Mouse (Mus musculus): ENCODE measurements at regions not wholly inside any gene's neighbourhood (a gene's known extent, or its start where the extent isn't known, plus 50 kb on each side); places are given as distances from the start of the nearest gene placed in this dataset.

DNA sequence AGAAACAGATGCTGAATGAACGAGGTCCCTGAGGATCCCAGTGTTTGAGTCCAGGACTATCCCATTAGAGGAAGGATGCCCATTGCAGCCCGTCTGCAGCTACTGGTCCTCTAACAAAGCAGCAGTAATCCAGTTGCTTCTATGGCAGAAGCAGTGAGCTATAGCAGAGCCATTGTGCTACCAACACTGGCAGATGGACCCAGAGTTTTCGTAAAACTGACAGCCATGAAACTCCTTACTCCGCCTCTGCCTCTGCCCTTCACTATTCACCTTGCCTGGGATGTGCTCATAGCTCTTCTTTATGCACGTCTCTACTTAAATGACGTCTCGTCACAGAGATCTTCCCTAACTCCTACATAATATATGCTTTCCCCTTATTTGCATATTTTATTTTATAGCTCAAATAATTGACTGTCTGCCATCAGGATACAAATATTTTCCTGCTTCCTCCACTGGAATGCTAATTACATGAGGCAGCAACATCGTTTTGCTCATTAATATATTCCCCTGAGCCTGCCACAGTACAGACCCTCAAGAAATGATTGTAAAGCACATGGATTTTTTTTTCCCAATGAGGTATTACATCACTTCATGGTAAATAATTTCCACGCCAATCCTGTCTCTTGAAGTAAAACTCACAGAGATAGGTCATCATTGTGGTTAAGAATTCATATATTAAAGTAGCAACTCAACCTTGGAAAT is 368.9 kb downstream of the Ipo11 start:
- no peak for ATAC-seq (replicated peaks; ENCODE audit: insufficient number of reproducible peaks, low FRiP score, low TSS enrichment, poor library complexity, severe bottlenecking)

DNA sequence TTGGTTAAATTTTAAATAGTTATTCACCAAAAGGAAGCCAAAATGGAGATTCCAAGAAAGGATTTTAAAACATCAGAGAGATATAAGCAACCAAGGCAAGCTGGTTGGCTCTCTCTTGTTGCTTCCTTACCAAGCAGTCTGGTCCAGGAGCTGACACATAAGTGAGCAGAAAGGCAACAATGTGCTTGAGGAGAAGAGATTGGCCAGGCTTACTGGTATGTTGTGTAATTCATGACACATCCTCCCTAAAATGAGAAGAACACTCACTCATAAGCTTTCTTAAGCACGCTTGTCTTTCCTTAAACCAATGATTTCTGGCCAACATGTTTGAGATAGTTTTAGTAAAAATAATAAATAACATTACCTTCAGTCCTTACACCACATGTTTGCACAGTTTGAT is 374.2 kb downstream of the Ipo11 start:
- no peak for ATAC-seq (replicated peaks; ENCODE audit: insufficient number of reproducible peaks, low FRiP score, low TSS enrichment, poor library complexity, severe bottlenecking)

DNA sequence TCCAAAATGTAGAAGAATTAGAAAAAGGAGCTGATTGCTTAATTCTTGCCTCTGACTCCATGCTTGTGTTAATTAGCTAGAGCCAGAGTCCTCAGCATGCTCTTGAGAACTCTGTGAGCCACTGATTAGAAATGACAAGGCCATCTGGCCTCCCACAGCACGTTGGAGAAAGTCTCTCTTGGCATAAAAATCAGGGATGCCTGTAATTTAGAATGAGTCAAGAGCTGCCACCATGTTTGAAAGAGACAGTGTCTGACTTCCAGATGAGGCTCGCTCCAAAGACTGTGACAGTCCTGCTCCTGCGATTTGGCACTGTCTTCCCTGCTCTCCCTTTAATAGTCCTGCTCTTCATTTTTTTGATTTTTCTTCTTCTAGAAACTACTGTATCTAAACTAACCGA is 374.6 kb downstream of the Ipo11 start:
- ATAC-seq (replicated peaks; ENCODE audit: insufficient number of reproducible peaks, low FRiP score, low TSS enrichment, poor library complexity, severe bottlenecking) = no peak

DNA sequence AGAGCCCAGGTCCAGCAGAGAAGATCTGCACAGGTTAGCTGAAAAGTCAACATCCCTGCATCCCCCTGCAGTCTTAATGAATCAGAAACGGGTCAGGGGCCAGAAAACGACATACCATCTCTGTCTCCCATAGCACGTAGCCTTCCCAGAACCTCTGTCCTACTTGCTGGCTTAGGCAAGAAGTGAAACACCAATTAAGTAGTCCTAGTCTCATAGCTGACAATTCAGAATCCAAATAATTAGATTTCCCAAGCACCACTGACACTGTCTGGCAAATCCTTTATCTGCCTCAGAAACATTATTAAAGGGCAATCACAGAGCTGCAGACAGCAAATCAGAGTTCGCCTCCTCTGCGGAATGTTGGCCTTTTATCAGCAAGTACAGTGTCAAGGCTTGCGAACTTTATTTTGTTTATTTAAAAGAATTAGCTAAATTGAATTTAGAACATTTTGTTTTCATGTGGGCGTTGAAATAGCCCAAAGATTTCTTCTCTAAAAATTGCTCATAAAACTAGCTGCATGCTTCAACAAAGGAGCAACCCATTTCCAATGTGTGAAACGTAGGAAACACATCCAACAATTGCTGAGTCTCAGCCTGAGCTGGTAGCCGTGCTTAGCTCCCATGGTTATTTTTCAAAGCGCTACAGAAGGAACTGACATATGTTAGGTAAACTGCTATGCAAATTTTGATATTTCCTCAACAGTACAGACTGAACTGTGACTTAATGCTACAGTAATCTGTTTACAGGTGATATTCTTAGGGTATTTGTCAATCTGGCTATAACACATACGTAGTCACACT is 411.2 kb downstream of the Ipo11 start:
- no peak for ATAC-seq (replicated peaks; ENCODE audit: insufficient number of reproducible peaks, low FRiP score, low TSS enrichment, poor library complexity, severe bottlenecking)

DNA sequence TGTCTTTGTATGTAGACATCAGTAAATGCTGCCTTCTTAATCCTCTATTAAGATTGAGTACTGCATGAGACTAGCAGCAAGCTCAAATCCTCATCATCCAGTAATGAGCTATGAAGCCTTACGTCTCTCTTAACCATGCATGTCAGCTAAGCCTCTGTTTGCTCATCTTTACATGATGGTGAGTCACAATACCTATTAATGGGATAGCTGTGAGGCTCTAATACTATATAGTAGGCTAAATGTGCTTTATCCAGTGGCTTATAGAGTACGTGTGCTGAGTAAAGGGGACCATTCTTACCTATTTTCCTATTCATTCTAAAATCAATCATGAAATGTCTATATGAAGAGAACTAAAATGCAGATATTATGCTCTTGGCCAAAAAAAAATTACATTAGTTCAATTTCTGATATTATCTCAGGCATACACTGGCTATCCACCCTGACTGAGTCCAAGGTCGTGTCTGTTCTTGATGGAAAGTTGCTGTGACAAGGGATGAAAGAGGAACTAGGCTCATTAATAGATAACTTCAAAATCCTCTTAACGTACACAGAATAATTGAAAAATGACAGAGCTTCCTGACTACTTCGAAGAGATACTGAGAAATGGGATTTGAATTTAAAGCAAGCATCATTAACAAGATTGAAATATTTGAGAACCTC is 422.1 kb downstream of the Ipo11 start:
- ATAC-seq (replicated peaks; ENCODE audit: insufficient number of reproducible peaks, low FRiP score, low TSS enrichment, poor library complexity, severe bottlenecking) = no peak

DNA sequence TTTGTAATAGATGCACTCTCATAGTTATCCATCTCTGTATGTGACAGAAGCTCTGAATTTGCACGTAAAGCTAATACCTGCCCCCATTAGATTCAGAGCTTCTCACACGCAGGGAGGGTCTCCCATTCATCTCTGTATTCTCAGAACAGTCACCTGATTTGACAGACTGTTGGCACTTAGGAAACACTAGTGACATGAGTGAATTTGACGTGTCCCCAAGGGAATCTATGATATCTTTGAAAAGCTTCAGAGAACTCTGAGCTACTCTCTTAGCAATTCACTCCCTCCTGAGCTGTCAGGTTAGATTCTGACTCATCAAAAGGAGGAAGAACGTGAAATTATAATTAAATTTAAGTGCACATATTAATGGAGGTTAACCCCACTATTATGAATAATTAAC is 423.1 kb downstream of the Ipo11 start:
- no peak for ATAC-seq (replicated peaks; ENCODE audit: insufficient number of reproducible peaks, low FRiP score, low TSS enrichment, poor library complexity, severe bottlenecking)

DNA sequence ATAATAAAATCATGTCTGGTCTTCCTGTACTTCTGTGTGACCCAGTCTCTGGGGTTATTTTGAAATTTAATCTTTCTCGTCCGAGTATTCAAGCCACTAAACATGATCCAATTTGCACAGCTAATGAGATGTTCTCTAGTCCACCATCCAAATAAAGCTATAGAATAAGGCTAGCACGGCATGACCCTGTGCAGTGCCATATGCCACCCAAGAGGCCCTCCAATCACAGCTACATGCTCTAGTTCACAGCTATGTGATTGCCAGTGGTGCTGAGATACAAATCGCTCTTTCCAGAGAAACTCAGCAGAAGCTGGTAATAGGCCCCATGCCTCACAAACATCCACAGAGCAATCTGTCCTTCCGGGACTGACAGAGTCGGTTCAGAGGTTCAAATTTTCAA is 426.3 kb downstream of the Ipo11 start:
- no peak for ATAC-seq (replicated peaks; ENCODE audit: insufficient number of reproducible peaks, low FRiP score, low TSS enrichment, poor library complexity, severe bottlenecking)

DNA sequence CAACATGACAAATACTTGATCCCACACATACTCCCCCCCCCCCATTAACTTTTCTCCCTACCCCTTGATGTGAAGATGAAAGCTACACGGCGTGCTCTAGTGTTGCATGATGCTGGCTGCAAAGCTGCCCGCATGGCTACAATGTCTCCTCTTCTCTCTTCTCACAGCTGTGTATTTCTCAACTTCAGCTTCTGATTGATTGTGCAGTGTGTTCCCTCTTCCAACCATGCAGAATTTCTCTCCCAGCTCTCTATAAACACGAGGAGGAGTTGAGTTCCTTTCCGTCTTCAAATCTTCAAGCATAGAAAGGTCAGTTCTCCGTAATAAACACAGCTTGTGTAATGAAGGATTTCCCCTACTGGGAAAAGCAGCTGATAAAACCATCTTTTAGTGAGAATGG is 435.5 kb downstream of the Ipo11 start:
- ATAC-seq (replicated peaks; ENCODE audit: insufficient number of reproducible peaks, low FRiP score, low TSS enrichment, poor library complexity, severe bottlenecking) = no peak

DNA sequence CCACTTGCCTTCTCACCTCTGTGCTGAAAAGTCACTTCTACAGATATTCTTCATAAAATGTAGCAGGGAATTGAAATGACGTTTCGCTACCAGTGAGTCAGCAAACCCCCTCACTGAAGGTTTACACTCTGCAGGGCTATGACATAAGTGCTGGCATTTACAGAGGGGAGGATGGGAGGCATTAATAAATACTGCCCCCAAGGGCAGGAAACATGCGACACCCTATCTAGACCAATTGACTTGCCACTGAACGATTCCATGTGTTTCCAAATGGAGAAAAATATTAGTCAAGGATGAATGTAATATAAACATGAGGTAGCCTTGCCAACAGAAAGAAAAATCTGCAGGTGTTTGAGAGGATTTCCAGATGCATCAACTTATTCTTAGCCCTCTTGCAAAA is 465.5 kb downstream of the Ipo11 start:
- ATAC-seq (replicated peaks; ENCODE audit: insufficient number of reproducible peaks, low FRiP score, low TSS enrichment, poor library complexity, severe bottlenecking) = no peak

DNA sequence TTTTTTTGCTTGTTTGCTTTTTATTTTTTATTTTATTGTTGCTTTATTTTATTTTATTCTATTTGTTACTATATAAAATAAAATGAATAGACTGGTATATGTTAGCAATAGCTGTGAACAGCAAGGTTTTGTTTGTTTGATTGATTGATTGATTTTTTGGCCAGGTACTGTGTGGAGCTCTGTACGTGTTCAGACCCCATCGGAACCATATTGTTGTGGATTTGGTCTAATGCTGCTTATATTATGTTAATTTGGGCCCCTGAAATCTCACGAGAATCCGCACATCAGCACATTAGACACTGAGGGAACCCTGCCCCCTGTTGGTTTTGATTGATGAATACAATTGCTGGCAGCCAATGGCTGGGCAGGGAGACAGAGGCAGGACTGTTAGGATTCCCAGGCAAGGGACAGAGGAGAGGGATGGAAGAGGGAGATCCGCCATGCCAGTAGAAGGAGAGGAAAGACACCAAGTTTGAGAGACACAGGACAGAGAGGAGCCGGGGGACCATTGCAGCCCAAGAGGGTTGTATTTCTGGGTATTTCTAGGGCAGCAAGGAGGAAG is 482.3 kb downstream of the Ipo11 start:
- no peak for ATAC-seq (replicated peaks; ENCODE audit: insufficient number of reproducible peaks, low FRiP score, low TSS enrichment, poor library complexity, severe bottlenecking)

DNA sequence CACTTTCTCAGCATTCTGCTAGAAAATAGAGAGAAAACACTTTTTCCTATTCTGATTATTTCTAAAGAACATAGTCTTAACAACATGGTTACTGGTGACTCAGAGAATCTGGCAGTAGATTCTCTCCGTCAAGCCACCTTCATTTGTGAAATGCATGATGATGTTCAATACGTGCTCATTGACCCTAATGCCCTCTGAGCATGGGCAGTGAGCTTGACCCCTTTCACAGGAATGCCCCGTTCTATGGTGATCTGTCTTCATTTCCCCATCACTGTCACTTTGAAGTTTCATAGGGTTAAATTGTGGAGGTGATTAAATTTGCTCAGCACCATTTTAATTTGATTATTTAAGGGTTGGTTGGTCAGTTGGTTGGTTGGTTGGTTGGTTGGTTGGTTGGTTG is 504.6 kb downstream of the Ipo11 start:
- no peak for ATAC-seq (replicated peaks; ENCODE audit: insufficient number of reproducible peaks, low FRiP score, low TSS enrichment, poor library complexity, severe bottlenecking)

DNA sequence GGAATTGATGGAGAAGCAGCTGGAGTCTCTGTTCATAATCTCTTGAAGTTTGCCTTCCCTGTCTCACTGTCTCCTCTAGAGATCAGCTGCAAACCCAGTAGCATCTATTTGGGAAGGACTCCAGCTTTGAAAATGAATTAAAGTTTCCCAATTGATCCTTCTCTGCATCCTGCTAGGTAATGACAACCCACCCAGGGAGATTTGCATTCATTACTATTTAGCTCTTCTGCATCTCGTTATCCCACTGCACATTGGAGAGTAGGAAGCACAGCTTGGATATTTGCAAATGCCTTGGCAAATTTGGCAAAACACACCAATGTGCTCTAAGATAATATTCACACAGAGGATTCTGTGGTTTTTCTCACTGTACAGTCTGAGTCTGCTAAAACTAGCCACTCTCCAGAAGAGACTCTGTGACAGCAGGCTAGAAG is 530.1 kb downstream of the Ipo11 start:
- ATAC-seq (replicated peaks; ENCODE audit: insufficient number of reproducible peaks, low FRiP score, low TSS enrichment, poor library complexity, severe bottlenecking) = no peak

DNA sequence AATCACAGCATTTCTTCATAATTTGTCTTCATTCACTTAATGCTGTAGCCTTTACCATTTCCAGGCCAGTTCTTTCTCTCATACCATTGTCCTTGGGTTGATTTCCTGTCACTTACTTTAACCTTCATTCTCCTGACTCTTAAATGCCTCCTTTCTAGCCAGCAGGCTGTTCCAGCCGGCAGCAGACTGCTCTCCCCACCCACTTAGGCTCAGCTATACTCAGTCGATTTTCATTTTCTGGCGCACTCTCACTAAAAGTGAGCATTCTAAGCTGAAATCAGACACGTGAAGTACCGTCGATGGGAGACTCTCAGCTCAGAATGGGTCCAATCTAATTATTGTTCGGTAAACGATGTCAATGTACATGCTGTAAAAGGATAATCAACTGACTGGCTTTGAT is 544.1 kb downstream of the Ipo11 start:
- ATAC-seq (replicated peaks; ENCODE audit: insufficient number of reproducible peaks, low FRiP score, low TSS enrichment, poor library complexity, severe bottlenecking) = no peak

DNA sequence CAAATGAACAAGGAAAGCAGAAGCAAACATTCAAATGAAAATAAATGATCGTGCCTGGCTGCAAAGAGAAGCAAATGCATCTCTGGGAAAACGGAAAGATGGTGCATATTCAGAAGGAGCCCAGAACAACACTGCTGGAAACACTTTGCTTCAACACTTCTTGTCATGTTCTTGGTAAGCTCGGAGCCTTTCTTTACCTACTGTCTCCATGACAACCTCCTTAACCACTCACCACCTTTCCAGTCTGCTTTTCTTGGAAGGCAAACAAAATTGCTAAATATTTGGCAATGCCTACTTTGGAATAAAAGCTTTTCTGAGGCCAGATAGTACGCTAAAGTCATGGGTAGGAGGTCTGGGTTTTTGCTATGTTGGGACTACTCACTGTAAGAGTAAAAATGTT is 548.1 kb downstream of the Ipo11 start:
- no peak for ATAC-seq (replicated peaks; ENCODE audit: insufficient number of reproducible peaks, low FRiP score, low TSS enrichment, poor library complexity, severe bottlenecking)

DNA sequence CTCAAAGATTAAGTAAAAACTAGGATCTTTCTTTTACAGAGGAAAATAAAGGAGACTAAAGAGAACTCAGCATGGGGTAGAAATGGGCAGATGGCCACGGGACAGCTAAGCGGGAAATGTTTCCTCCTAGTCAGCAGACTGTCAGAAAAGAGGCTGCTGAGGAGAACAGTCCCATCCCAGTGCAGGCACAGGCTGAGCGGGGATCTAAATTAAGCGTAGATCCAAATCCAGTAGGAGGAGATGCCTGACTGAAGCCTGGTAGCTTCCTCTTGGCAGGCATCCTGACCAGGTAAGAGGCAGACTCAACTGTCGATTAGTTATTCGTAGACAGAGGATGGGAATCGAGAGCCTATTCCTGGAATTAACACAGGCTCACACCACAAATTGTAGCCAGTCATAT is 569.2 kb downstream of the Ipo11 start:
- ATAC-seq (replicated peaks; ENCODE audit: insufficient number of reproducible peaks, low FRiP score, low TSS enrichment, poor library complexity, severe bottlenecking) = no peak

DNA sequence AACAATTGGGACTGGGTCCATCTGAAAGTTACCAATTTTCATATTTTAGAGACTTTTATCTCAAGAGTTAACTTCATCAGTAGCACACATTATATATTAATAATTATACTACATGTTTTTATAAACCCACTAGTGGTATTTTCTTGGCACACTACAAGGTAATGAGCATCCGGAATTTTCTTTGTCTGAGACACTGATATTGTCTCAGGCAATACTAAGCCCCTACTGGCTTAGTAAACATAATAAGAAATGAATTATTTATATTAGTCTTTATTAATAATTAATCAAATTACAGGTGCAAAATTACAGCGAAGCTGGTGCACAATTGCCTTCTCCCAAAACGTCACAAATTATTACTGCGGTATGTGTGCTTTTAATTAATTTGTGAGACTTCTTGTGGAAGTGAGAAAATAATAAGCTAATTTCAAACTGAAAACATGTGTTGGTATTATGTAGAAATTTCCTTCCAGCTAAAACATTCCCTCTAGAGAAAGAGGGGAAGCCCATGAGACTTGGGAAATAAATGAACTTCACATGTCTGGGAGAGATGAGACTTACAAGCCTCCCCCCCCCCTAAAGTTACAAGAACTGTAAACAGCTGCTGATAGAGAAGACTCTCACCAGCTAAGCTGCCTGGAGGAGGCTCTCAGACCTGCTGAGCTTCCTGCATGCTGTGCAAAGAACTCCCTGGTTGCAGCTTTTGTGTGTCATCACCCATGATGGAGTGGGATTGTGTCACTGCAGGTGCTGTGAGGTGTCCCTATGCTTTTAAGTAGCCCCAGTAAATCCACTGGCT is 583.9 kb downstream of the Ipo11 start:
- no peak for ATAC-seq (replicated peaks; ENCODE audit: insufficient number of reproducible peaks, low FRiP score, low TSS enrichment, poor library complexity, severe bottlenecking)

DNA sequence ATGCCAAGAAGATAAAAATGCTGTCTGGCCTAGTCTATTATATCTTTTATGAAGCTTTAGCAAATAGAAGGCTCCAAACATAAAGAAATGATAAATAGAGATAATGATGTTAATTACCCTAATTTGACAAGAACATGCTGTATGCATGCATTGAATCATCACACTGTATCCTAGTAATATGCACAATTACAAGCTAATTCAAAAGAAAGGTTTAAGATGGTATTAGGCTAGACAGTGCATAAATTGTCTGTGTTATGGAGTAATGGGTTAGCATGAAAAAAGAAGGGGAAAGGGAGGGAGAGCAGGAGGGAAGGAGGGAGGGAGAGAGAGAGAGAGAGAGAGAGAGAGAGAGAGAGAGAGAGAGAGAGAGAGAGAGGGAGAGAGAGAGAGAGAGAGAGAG is 604.7 kb downstream of the Ipo11 start:
- no peak for ATAC-seq (replicated peaks; ENCODE audit: insufficient number of reproducible peaks, low FRiP score, low TSS enrichment, poor library complexity, severe bottlenecking)

DNA sequence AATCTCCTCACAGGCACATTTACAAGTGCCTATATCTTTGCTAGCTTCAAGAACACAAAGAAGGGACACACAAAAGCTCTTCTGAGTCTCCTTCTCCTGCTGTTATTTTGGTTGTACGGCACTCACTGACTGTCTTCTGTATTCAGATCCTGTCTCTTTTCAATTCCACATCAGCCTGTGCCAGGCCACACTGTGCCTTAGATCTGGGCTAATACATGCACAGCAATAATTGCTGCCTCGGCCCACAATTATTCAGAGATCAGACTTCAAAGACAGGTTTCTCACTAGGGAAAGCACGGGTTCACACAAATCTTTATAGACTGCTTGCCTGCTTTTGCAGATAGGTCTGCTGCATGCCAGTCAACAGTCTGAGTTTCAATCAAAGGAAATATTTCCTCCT is 617.8 kb downstream of the Ipo11 start:
- no peak for ATAC-seq (replicated peaks; ENCODE audit: insufficient number of reproducible peaks, low FRiP score, low TSS enrichment, poor library complexity, severe bottlenecking)

DNA sequence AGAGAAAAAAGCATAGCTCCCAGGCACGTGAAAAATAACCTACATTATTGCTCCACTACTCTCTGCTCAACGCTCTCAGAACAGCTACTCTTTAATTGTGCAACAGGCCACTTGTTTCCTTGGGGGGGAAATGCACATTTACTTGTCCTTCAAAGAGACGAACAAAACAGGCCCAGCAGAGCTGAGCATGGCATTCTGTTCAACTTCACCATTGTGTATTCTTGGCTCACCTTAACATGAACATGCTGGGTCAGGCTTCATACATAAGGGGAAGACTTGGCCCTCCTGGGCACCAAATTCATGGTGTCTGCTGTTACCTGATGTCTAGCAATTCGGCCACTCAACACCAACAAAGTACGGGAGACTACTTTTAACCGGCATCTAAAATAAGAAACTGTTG is 618.3 kb downstream of the Ipo11 start:
- no peak for ATAC-seq (replicated peaks; ENCODE audit: insufficient number of reproducible peaks, low FRiP score, low TSS enrichment, poor library complexity, severe bottlenecking)

Data from monocyte, adult 5-6 weeks (primary cell).